ENCODE assay signal across 22 mouse cellular contexts in the genomic region with DNA sequence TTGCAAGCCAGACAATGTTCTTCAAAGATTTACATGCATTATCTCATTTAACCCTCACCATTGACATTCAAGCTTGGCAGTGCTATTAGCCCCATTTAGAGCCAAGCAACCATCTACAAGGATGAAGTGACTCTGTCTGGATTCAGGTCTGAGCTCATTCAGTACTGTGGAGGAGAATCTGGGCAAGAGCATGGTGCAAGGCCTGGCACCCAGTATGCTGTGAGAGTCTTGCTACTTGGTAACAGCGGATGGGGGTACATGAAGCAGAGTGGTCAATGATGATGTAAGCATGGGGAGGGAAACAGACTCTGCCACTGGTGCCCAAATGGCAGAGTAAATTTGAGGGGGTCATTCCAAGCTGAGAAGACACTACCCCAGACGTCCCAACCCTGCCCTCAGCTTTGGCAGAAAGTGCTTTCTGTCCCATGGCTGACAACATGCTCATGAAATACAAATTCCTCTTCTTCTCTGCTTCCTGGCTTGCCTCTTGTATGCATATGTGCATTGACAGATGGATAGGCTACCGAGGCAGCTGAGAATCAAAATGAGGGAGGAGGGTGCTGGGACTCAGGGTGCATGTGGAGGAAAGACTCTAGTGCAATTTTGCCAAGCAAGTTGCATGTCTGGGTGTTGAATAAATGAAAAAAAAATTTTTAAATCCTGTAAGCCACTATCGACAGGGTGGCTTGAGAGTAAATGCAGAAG. TPM values are rescaled to one million over a fixed set of nuclear protein-coding genes. Genes with fewer than 3 reads are reported as not detected.
DNase-seq lines count a peak whose midpoint lies in the region; ATAC-seq and TF ChIP-seq lines count a peak whose summit lies in the region.
"Had no signal": no experiment of that assay in that cellular context is flagged by ENCODE, and none has a peak within 500 bp of the region (broad histone marks: within the 10 kb centered on the region; RNA-seq: fewer than 3 reads in every experiment).

No protein-coding gene starts in this region.

- H3K9me3 ChIP-seq in forebrain, embryonic 14.5 days (replicated peaks; ENCODE audit: control insufficient read depth, low read length): no peaks in the 10 kb centered on the region
- H3K9me3 ChIP-seq in forebrain, embryonic 12.5 days: no peaks in the 10 kb centered on the region
- H3K9me3 ChIP-seq in forebrain, postnatal 0 days (ENCODE audit: low read length): no peaks in the 10 kb centered on the region
- peaks cover 2% of the 10 kb centered on the region; the same call in 1 of the 2 replicates for H3K9me3 ChIP-seq in liver, embryonic 11.5 days (ENCODE audit: control insufficient read depth, low read length)
- H3K9me3 ChIP-seq: limb, embryonic 15.5 days; midbrain, embryonic 12.5 days had no signal

- no peak overlapping the region for H3K27ac ChIP-seq in forebrain, embryonic 14.5 days (ENCODE audit: low read depth, low read length)
- H3K27ac ChIP-seq in forebrain, embryonic 12.5 days: no peak overlapping the region
- H3K27ac ChIP-seq in forebrain, postnatal 0 days (ENCODE audit: low read depth, low read length): peak overlapping the region; percentile 69
- no peak overlapping the region for H3K27ac ChIP-seq in liver, embryonic 11.5 days (ENCODE audit: low read depth, low read length)
- H3K27ac ChIP-seq: limb, embryonic 15.5 days; midbrain, embryonic 12.5 days had no signal

- H3K27me3 ChIP-seq in forebrain, embryonic 14.5 days (replicated peaks; ENCODE audit: control insufficient read depth, insufficient read depth, low read length): no peaks in the 10 kb centered on the region
- no peaks in the 10 kb centered on the region for H3K27me3 ChIP-seq in forebrain, embryonic 12.5 days
- no peaks in the 10 kb centered on the region for H3K27me3 ChIP-seq in forebrain, postnatal 0 days (ENCODE audit: insufficient read depth, low read length)
- H3K27me3 ChIP-seq in liver, embryonic 11.5 days (replicated peaks; ENCODE audit: control insufficient read depth, insufficient read depth, low read length): no peaks in the 10 kb centered on the region
- H3K27me3 ChIP-seq: CH12.LX; limb, embryonic 15.5 days; midbrain, embryonic 12.5 days had no signal

- no peak overlapping the region for H3K4me3 ChIP-seq in forebrain, embryonic 14.5 days (ENCODE audit: low read depth, low read length)
- no peak overlapping the region for H3K4me3 ChIP-seq in forebrain, embryonic 12.5 days (replicated peaks)
- H3K4me3 ChIP-seq in forebrain, postnatal 0 days (ENCODE audit: low read depth, low read length): no peak overlapping the region
- no peak overlapping the region for H3K4me3 ChIP-seq in liver, embryonic 11.5 days (ENCODE audit: low read depth, low read length)
- H3K4me3 ChIP-seq: limb, embryonic 15.5 days; midbrain, embryonic 12.5 days; myocyte had no signal

- TF ChIP-seq CTCF in forebrain, postnatal 0 days (IDR thresholded peaks at IDR 0.05; ENCODE audit: low read depth): no peak

- peak; percentile 67; the same call in 1 of the 2 replicates for ATAC-seq in forebrain, embryonic 14.5 days
- no peak for ATAC-seq in forebrain, embryonic 12.5 days (ENCODE audit: low FRiP score)
- ATAC-seq in forebrain, postnatal 0 days: peak; percentile 83
- ATAC-seq in liver, embryonic 11.5 days (replicated peaks; ENCODE audit: low FRiP score): no peak
- ATAC-seq: intestine, postnatal 0 days had no signal

- H3K4me2 ChIP-seq in forebrain, embryonic 14.5 days (ENCODE audit: low read length): no peak overlapping the region
- H3K4me2 ChIP-seq in forebrain, embryonic 12.5 days: no peak overlapping the region
- no peak overlapping the region for H3K4me2 ChIP-seq in forebrain, postnatal 0 days (ENCODE audit: low read depth)
- no peak overlapping the region for H3K4me2 ChIP-seq in liver, embryonic 11.5 days
- H3K4me2 ChIP-seq: limb, embryonic 15.5 days; midbrain, embryonic 12.5 days had no signal

- 77% methylated on average over 4 of the region's 4 CpGs for WGBS in forebrain, embryonic 14.5 days
- WGBS in forebrain, embryonic 12.5 days: 81% methylated on average over 4 of the region's 4 CpGs
- 51% methylated on average over 4 of the region's 4 CpGs for WGBS in forebrain, postnatal 0 days
- 71% methylated on average over 4 of the region's 4 CpGs for WGBS in liver, embryonic 11.5 days

- H3K36me3 ChIP-seq in forebrain, embryonic 14.5 days (ENCODE audit: control insufficient read depth, insufficient read depth, low read length): no peaks in the 10 kb centered on the region
- no peaks in the 10 kb centered on the region for H3K36me3 ChIP-seq in forebrain, embryonic 12.5 days (replicated peaks)
- H3K36me3 ChIP-seq in forebrain, postnatal 0 days (ENCODE audit: insufficient read depth): no peaks in the 10 kb centered on the region
- H3K36me3 ChIP-seq in liver, embryonic 11.5 days (ENCODE audit: control insufficient read depth, insufficient read depth, low read length): no peaks in the 10 kb centered on the region
- H3K36me3 ChIP-seq: limb, embryonic 15.5 days; midbrain, embryonic 12.5 days had no signal

- no peak overlapping the region for H3K9ac ChIP-seq in forebrain, embryonic 14.5 days (ENCODE audit: low read length)
- no peak overlapping the region for H3K9ac ChIP-seq in forebrain, embryonic 12.5 days
- no peak overlapping the region for H3K9ac ChIP-seq in forebrain, postnatal 0 days
- no peak overlapping the region for H3K9ac ChIP-seq in liver, embryonic 11.5 days (ENCODE audit: low read depth, low read length)
- H3K9ac ChIP-seq: limb, embryonic 15.5 days; midbrain, embryonic 12.5 days had no signal

- peak; percentile 70 for DNase-seq in forebrain, embryonic 14.5 days (ENCODE audit: low spot score)
- DNase-seq in brain, adult 2 months (ENCODE audit: low read depth, low spot score): peak; percentile 69
- DNase-seq in forebrain, postnatal 0 days: peak; percentile 87
- DNase-seq in layer of hippocampus, postnatal 10 days (ENCODE audit: low spot score in 2 of 2): peak; percentile 36 to 57
- DNase-seq in liver, embryonic 11.5 days (ENCODE audit: low spot score): no peak
- DNase-seq in gastrocnemius, postnatal 25 days: no peak
- DNase-seq: adrenal gland, postnatal 36 days; embryo, embryonic 11 days; heart, adult 18-20 months; heart, postnatal 36 days; lung, postnatal 10 days; spleen, adult 18-20 months; thymus, postnatal 36 days had no signal

- H3K4me1 ChIP-seq in forebrain, embryonic 14.5 days (ENCODE audit: control insufficient read depth, insufficient read depth, low read length): no peaks in the 10 kb centered on the region
- H3K4me1 ChIP-seq in forebrain, embryonic 12.5 days: no peaks in the 10 kb centered on the region
- H3K4me1 ChIP-seq in forebrain, postnatal 0 days (ENCODE audit: insufficient read depth): no peaks in the 10 kb centered on the region; the same call in 1 of the 2 replicates
- H3K4me1 ChIP-seq in liver, embryonic 11.5 days (replicated peaks; ENCODE audit: control insufficient read depth, insufficient read depth, low read length): no peaks in the 10 kb centered on the region
- H3K4me1 ChIP-seq: limb, embryonic 15.5 days; midbrain, embryonic 12.5 days had no signal

RNA-seq across cellular contexts. Expression of a gene that starts 41.9 kb away (rescaled TPM):
- polyA plus RNA-seq in forebrain, embryonic 14.5 days (2014; fragmentation: Nextera tagmentation; extraction: Ambion mirVana): 106 and 137 TPM in 2 replicates
- polyA plus RNA-seq in forebrain, embryonic 12.5 days (2016; fragmentation: Nextera tagmentation; extraction: Ambion mirVana): 77.8 and 80.7 TPM in 2 replicates
- total RNA-seq in forebrain, postnatal 0 days (2014; rRNA removed): 61.3 and 64.8 TPM in 2 replicates
- 136 and 141 TPM in 2 replicates for polyA plus RNA-seq in forebrain, postnatal 0 days (2015; fragmentation: Nextera tagmentation; extraction: Ambion mirVana)
- total RNA-seq in layer of hippocampus, postnatal 10 days (2021): 100 to 1,000 TPM; 147 to 158 TPM
- 1.8 and 1.9 TPM in 2 replicates for polyA plus RNA-seq in liver, embryonic 11.5 days (2014; fragmentation: Nextera tagmentation; extraction: Ambion mirVana)
- under 1 TPM in 1 of 2 experiments, not detected in 1; 0.16 TPM for total RNA-seq in gastrocnemius, postnatal 25 days (2021)
- total RNA-seq: CH12.LX; gastrocnemius, adult 18-20 months; heart, postnatal 36 days; megakaryocyte progenitor cell, adult 5-6 weeks; MEL had no signal
- polyA plus RNA-seq: myocyte had no signal

Comparison
In these comparisons a context has a peak if more than half of its experiments do, and no peak if none do; other contexts are left out.
1. ATAC-seq: peak in forebrain, embryonic 14.5 days (single experiment) and forebrain, postnatal 0 days (single experiment); none in forebrain, embryonic 12.5 days (single experiment) and liver, embryonic 11.5 days (single experiment).
2. DNase-seq: peak in forebrain, embryonic 14.5 days (single experiment), brain, adult 2 months (single experiment), forebrain, postnatal 0 days (single experiment) and layer of hippocampus, postnatal 10 days (2 of 2); none in liver, embryonic 11.5 days (single experiment) and gastrocnemius, postnatal 25 days (single experiment).
3. RNA of a gene that starts 41.9 kb away (polyA plus RNA-seq): 136 to 141 TPM in forebrain, postnatal 0 days, 106 to 137 TPM in forebrain, embryonic 14.5 days and 77.8 to 80.7 TPM in forebrain, embryonic 12.5 days; 1.8 to 1.9 TPM in liver, embryonic 11.5 days; every median in the first group is over 10 times any median in the second.